Mouse (Mus musculus): ENCODE measurements around the gene Padi1.
A peak's percentile ranks its signal among the peaks of the same experiment; 100 is the strongest.

Padi1 gene

DNA sequence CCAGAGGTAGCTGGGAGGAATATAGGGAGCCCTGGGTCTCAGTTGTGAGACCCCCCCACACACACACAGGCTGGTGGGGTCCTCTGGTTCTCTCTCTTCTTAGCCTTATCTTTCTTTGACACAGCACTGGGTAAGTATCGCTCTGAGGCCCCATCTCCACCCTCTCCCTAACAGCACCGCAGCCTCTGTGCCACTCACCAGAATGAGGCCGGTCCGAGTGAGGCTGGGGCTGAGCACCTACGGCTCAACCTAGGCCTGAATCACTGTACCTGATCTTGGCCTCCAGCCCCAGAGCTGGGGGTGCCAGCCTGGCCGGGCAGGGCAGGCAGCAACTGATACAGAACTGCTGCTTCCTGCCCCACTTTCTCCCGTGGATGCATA is 15.2 kb upstream of the Padi1 start:
- peak; percentile 89 for DNase-seq

DNA sequence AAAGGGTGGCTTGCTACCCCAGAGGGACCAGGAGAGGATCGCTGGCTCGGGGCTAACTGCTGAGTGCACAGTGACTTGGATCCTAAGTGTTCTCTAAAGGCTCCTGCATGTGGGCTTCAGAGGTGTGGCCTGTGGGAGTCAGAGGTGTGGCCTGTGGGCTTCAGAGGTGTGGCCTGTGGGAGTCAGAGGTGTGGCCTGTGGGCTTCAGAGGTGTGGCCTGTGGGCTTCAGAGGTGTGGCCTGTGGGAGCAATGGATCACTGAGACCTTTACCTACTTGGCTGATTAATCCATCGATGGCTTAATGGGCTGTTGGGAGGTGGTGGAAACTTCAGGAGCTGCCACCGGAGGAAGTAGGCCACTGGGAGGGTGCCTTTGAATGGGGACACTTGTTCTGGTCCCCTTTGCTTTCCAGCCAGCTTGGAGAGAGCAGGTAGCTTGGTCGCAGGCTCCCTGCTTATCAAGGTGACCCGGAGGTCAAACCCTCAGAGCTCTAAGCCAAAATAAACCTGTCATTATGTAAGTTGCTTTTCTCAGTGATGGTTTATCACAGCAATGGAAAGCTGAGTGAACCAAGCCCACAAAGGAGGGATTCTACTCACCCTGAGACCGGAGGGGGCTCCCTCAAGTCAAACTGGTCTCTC is 14.7 kb upstream of the Padi1 start:
- DNase-seq: peak; percentile 83

DNA sequence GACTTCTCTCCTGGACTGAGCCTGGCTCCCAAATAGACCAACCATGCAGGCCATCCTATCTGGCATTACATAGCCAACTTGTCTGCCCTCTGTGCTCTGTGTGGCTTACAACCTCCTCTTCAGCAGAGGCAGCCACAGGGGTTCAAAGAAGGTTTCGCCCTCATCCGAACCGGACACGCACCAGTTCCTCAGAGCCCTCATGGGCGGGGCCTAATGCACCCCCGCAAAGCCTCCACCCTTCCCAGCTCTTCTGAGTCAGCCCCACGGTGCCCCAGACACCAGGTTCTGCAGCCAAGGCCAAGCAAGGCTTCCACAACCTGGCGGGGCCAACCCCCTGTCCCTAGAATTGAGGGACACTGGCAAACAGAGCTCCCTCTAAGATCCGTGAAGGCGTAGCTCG is 13.7 kb upstream of the Padi1 start:
- DNase-seq: peak; percentile 88

DNA sequence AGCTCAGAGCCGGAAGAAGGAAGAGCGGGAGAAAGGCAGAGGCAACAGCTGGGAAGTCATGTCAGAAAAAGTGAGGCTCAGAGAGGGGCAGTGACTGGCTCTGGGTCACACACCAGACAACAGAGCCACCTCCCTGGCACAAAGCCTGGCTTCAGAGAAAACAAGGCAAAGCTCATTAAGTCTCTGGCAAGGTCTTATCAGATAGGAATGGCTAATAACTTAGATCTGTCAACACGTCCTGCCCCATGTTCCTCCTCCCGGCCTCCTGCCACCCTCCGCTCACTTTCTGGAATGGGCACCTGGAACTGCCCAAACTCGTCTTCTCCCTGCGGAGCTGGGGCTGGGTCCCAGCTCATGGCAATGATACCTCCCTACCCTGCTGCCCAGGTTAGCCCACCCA is 12.2 kb upstream of the Padi1 start:
- DNase-seq: no peak

DNA sequence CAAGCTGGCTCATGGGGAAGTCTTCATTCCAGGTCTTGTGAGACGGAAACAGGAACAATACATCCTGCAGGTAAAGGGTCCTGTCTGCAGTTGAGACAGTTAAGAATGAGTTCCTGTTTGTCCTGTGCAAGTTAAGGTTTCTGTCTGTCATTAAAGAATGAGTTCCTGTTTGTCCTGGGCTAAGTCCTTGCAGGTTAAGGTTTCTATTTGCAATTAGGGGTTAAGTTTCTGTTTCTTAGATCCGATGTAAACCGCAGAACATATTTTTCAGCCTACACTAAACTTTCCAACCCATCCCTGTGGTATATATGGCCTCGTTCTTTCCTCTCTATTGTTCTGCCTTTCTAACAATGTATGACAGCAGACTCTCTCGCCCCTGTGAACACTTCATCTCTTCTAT is 11.5 kb upstream of the Padi1 start:
- no peak for DNase-seq

DNA sequence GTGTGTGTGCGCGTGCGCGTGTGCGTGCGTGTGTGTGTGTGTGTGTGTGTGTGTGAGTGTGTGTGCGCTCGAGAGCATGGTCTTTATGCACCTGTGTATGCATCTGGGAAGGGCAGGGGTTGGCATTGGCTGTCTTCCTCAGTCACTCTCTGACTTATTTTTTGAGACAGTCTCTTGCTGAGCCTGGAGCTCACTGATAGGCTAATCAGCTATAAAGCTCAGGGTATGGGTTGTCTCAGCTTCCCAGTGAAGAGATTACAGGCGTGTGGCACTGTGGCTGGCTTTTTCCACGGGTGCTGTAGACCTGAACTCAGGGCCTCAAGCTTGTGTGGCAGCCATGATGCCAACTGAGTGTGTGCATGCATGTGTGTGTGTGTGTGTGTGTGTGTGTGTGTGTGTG is 9.6 kb upstream of the Padi1 start:
- peak; percentile 86 for DNase-seq

DNA sequence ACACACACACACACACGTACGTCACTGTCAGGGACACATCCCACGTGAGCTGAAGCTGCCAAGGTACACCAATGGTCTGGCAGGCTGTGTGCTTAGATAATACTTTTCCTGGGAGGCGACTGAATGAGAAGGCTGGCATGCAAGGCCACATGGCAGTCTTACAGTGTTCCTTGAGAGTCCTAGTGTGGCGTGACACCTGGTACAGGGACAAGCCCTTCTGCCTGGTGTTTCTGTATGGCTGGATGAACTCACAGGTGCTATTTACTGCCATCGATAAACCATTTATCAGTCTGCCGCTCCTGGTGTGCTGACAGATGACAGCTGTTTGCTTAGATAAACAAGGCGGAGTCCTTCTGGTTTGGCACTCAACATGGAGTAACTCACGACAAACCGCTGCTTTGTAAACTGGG is 8.9 kb upstream of the Padi1 start:
- DNase-seq: peak; percentile 81

DNA sequence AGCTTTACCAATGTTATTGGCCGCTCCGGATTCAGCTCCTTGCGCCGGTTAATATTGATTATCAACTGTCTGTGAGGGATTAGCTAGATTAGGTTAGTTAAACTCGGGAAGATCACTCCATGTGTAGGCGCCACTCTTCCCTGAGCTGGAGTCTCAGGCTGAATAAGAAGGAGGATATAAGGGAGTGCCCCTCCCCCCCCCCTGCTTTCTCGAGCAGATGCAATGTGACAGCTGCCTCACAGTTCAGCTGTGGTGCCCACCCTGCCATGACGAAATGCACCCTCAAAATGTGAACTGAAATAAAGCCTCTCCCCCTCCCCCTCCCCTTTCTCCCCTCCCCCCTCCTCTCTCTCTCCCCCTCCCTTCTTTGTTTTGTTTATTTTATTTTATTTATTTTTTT is 8.0 kb upstream of the Padi1 start:
- DNase-seq: peak; percentile 46

DNA sequence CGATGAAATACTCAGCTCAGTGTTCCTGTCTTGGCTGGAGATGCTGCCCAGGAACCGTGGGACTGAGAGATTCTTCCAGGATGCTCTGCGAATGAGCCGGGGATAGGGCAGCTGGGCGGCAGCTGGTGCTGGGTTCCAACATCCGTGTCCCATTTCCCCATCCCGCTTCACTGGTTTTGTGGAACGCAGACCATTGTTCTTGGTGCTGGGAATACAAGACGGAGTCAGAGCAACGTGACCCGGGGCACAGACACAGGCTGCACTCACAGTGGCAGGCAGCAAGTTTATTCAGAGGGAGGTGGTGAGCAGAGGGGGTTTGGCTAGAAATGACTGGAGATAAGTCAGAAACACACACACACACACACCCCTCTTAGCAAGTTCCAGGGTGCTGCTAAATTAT is 3.7 kb upstream of the Padi1 start:
- no peak for DNase-seq

DNA sequence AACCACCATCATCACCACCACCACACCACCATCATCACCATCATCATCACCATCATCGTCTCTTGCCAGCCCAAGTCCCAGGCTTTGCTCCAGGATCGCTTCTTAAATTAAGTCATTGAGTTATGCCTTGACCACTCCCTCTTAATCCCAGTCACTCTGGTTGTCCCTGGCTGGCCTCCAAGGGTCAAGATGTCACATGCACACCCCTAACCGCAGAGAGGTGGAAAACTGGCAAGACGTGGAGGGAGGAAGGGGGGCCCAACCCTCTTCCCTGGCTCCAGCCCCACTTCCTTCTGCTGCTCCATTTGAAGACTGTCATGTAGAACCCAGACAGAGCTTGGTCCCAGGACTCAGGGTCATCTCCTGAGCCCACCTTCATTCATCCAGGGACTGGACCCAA is 587 bp downstream of the Padi1 start:
- DNase-seq: no peak

DNA sequence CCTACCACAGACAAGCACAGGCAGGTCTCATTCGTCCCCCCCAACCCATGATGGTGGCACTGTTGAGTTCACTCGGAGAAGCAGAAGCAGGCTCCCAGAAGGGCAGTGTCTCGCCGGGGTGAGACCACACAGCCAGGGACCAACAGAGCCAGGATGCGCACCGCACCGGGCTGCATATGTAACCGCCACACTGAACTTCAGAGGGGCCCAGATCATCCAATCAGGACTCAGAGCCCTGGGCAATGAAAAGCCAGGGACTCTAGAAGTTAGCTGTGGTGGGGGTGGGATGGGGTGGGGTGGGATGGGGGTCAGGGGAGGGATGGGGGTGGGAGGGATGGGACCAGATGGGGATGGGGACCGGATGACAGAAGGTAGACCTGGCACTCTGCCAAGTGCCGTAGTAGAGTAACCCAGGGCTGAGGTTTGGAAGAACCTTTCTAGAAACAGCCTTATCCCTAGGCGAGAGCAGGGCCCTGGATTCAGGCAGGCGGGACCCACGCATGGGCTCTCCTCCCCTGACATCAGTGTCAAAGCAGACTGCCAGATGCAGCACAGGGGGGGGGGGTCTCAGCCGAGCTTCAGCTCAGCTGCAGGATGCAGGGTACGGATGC is 1.8 kb downstream of the Padi1 start:
- no peak for DNase-seq

DNA sequence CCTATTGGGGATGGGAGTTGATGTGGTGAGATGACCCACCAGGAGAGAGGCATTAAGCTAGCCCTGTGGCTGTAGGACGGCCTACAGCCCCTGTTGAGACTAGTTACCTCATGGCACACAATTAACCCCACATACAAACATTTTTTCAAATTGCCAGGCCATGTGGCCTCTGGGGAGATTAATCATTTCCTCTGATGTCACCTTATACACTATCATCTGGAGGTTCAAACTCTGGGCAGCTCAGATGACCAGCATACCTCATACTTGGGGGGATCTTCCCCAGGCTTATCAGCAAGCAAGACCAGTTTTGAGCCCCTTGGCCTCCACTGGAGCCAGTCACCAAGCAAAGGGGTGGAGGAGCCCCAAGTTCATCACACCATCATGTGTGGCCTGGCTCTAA is 2.7 kb downstream of the Padi1 start:
- no peak for DNase-seq

DNA sequence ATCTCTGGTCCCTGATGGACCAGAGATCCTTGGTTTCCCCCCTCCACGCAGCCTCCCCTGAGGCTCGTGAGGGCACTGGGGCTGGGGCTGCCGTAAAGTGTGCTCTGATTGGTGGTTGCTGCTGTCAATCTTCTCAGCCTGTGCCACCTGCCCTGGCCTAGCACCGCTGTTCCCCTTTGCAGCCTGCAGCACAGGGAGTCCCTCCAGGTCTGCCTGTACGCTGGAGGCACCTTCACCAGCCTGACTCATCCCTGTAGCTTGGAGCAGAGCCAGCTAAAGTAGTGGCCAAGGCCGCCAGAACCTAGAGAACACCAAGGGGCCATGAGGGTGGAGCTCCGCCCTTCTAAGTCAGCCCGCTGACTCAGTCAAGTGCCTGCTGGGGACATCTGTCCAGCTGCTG is 7.7 kb downstream of the Padi1 start:
- peak; percentile 48 for DNase-seq

DNA sequence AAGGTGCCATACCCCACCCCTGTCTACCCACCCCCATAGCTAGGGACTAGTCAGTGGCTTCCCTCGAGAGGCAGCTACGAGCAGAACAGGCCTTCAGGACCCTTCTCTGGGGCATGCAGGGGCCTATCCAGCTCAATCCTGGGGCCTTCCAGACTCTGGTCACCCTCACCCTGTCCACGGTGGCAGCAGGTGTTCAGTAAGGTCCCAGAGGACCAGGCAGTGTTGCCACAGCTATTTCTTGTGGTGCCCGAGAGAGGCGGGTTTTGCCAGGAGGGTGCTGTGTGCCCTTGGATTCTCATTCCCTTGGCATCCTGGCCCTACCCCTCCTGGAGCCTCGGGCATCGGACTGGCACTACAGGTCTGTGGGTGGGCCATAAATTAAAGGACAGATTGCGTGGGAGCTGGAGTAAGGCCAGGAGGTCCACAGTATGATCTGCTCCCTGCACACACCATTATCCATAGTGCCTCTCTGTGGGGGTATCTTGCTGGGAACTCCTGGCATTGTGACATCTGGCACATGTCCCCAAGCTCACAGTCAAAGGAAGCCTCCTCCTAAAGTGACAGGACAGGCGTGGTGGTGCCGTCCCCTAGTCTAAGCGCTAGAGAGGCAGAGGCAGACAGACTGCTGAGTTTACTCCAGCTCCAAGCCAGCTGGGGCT is 9.2 kb downstream of the Padi1 start:
- no peak for DNase-seq

DNA sequence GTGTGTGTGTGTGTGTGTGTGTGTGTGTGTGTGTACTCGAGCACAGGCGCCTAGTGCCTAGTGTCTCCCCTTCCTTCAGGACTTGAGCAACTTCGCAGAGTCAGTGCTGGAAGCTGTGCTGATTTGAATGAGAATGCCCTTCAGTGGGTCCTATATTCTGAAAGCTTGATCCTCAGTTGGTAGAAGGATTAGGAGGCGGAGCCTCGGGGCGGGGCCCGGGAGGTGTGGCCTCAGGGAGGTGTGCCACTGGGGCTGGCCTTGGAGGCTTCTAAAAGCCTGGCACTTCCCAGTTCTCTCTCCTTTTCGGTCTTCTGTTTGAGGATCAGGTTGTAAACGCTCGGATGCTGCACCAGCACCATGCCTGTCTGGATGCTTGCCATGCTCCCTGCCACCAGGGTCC is 9.9 kb downstream of the Padi1 start:
- DNase-seq: peak; percentile 89

DNA sequence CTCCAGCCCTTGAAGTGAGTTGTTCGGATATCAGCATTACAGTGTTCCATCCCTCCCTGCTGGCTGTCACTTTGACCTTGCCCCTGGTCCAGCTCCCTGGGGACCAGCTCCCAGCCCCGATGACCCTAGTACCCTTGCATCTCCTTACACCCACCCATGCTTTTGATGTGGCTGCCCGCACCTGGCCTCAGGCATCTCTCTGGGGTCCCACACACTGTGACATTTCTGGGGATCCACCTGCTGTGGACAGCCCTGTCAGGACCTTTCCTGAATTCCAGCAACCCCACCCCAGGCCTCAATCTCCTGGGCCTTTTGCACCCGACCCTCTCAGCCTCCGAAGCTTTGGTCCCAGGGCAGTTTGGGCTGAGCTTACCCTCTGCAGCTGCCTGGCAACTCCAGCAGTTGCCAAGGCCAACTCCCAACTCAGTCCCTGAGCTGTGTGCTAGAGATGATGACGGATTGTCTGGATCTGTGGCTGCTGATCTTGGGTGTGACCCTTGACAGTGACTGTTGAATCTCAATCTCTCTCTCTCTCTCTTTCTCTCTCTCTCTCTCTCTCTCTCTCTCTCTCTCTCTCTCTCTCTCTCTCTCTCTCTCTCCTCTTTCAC is 11.1 kb downstream of the Padi1 start:
- DNase-seq: no peak

DNA sequence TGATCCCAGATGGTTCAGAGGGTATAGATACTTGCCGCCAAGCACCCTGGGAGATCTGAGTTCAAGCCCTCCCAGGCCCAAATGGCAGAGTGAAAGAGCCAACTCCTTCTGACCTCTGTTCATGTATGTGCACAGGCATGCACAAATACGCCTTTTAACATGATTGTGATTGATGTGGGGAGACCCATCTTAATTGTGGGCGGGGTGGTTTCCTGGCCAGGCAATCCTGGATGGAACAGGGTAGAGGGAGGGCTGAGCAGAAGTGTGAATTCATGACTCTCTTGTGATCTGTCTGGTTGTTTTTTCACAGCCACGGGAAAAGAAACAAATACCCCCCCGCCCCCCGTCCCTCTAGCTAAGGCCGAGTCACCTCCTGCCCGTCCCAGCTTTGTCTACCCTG is 12.8 kb downstream of the Padi1 start:
- no peak for DNase-seq

DNA sequence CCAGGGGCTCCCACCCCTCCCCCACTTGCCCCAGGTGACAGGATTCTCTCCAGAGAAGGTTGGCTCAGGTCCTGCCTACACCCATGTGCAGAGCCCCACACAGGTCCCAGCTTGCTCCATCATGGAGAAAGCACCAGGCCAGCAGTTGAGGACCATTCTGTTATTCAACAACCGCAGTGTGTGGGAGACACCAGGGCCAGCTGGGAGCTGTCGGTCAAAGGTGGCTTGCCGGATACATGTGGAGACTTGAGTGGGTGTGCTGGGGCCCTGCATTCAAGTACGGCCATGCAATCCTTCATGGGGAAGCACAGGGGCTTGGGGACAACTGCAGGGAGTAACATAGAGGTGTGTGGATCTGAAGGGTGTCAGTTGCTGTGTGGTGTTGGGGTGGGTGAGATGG is 13.8 kb downstream of the Padi1 start:
- DNase-seq: no peak

DNA sequence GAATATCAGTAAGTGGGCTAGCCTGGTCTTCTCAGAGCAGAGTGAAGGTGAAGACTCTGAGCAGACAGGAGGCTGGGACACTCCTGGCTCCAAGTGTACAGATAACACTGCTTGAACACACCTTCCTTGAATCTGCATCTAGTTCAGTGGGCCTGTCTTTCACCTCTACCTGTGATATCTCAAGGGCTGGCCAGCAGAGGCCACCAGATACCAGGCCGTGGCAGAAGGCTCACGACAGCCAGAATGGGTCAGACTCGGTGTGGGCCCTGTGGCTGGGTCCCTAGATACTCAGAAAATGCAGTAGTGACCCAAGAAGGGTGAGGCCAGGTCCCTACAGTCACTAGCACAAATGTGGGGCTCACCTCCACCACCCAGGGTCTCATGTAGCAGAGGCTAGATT is 18.3 kb downstream of the Padi1 start:
- DNase-seq: peak; percentile 21

DNA sequence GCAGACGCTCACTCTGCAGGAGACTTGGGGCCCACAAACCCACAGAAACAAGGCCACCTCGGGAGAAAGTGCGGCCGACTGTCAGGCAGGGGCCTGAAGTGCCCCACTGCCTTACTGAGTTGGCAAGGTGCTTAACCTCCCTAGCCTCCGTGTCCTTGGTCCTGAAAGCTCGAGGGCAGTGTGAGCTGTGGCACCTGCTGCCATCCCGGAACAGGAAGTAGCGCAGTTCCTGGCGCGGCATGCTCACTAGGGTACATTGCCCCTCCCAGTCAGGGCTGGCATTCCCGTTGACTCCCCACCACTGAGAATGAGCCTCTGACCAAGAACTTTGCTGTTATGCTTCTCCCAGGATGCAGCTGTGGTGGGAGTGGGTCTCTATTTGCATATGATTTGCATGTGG is 19.6 kb downstream of the Padi1 start:
- DNase-seq: no peak

DNA sequence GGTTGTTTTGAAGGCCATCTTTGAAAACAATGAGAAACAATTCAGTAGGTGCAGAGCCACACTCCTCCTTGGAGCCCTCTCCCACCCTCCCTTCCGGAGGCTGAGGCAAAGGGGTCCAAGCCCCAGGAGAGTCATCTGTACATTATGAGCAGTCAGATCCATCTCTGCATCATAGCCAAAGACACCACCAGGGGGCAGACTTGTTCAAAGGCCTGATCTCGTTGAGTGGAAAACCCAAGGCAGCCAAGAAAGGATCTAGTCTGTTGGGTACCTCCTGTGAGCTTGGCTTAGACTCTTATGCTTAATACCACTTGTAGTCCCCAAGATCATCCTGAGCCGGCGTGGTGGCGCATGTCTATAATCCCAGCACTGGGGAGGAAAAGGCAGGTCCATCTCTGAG is 23.6 kb downstream of the Padi1 start:
- peak; percentile 82 for DNase-seq

DNA sequence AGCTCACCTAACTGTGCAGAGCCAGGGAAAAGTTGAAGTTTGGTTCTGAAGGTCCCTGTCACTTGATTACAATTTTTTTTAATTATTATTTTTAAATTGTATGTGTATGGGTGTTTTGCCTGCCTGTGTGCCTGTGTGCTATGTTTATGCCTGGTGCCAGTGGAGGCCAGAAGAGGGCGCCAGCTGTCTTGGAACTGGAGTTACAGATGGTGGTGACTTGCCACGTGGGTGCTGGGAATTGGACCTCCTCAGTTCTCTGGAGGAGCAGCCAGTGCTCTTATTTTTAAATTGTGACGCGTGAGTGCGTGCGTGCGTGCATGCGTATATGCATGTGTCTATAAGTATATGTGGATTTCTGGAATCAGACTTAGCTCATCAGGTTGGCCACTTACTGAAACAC is 28.2 kb downstream of the Padi1 start:
- peak; percentile 23 for DNase-seq

DNA sequence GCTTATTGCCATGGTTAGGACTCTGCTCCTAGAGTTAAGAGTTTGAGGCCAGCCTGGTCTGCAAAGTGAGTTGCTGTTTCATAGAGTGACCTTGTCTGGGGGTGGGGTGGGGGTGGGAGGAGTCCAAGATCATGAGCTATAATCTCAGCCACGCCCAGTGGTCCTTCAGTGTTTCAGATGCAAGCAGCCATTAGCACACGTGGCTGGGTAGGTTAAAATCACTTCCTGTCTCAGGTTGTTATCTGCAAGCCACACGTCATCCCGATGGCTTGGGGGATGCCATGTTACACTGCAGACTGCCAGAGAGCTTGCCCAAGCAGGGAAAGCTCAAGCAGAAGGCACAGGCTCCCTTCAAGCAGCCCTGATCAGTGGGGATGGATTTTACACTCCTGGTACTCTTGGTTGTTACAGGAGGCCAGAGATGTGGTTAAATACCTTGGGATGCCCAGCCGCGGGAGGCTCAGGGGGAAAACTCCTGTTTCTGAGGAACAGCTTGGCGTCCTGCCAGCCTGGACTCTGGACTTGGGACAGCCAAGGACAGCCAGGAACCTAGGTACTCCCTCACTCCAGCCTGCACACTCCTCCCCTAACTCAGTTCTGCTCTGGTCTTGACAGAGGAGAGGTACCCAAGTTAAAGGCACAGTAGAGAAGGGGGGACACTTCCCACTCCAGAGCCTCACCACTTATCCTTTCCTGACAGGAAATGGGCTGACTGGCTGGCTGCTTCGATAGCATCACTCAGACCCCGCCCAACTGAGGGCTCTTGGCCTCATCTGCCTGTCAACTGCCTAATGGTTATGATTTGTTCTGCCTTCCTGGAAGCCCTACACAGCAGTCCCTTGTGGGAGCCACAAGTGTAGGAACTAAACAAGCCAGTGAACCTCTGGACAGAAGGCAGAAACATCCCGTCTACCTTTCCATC is 29.3 kb downstream of the Padi1 start:
- peak; percentile 66 for DNase-seq
